Mouse (Mus musculus) embryonic facial prominence, embryonic 10.5 days (tissue): ENCODE data around the gene Tmbim6. TPM values are rescaled to one million over a fixed set of nuclear protein-coding genes. Genes with fewer than 3 reads are reported as not detected.
"Not testable (repeated sequence)": the region's sequence is repeated elsewhere in the genome, so short reads cannot be mapped to it uniquely, and the experiment has no call there.

Experiments
- DNase-seq: peaks from one replicate; pipeline ENCODE4 v3.0.0-alpha.2; 2017; ENCODE audit warnings: low spot score
- H3K27ac ChIP-seq: fragments of 300-500 bp; sonication (generic); replicated peaks from 2 replicates; pipeline ENCODE4 v1.5.1; 2016; ENCODE audit warnings: mild to moderate bottlenecking
- H3K27me3 ChIP-seq: fragments of 300-500 bp; sonication (generic); replicated peaks from 2 replicates; pipeline ENCODE4 v1.6.1; 2016; ENCODE audit warnings: low read depth, mild to moderate bottlenecking; ENCODE audit not compliant: poor library complexity, severe bottlenecking
- H3K36me3 ChIP-seq: fragments of 300-500 bp; sonication (generic); replicated peaks from 2 replicates; pipeline ENCODE4 v1.6.1; 2016; ENCODE audit warnings: mild to moderate bottlenecking, moderate library complexity
- H3K4me1 ChIP-seq: fragments of 300-500 bp; sonication (generic); 2 replicates; pipeline ENCODE4 v1.6.1; 2016
- H3K4me3 ChIP-seq: fragments of 300-500 bp; sonication (generic); 2 replicates; pipeline ENCODE4 v1.5.1; 2016; ENCODE audit warnings: mild to moderate bottlenecking, moderate library complexity
- H3K9me3 ChIP-seq: fragments of 300-500 bp; sonication (generic); 2 replicates; pipeline ENCODE4 v1.6.1; 2016; ENCODE audit warnings: mild to moderate bottlenecking
- WGBS: fragments of 180-500 bp; shearing (Covaris S2); methylation state at CpG from one replicate; pipeline ENCODE4 v1.1.7; 2016; 5-methylcytosine and 5-hydroxymethylcytosine counted together
- polyA plus RNA-seq: library from polyadenylated mRNA; unstranded; fragments of >200 nt; fragmentation: Nextera tagmentation; extraction: Ambion mirVana; gene quantifications from 2 replicates; pipeline ENCODE4 v1.2.1, GENCODE M21; 2016

Gene Tmbim6
- polyA plus RNA-seq, 1 experiment from 2014 or later, result 262 TPM

DNA sequence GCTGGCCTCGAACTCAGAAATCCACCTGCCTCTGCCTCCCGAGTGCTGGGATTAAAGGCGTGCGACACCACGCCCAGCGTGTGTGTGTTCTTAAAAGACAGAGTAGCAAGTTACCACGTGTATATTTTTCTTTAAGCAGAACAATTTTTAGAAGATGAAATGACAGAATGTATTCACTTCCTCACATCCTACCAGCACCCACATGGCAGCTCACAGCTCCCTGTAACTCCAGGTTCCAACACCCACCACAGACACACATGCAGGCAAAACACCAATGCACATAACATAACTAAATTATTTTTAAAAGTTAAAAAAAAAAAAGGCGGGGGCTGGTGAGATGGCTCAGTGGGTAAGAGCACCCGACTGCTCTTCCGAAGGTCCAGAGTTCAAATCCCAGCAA is 53.5 kb downstream of the Tmbim6 start:
- H3K36me3 ChIP-seq, result peaks cover 73% of the 10 kb centered on the region
- H3K4me1 ChIP-seq, result peaks cover 33% of the 10 kb centered on the region
- not testable (repeated sequence) for H3K9me3 ChIP-seq, H3K4me3 ChIP-seq, H3K27ac ChIP-seq, H3K27me3 ChIP-seq, DNase-seq
- 92% methylated on average over 10 of the region's 10 CpGs for WGBS

DNA sequence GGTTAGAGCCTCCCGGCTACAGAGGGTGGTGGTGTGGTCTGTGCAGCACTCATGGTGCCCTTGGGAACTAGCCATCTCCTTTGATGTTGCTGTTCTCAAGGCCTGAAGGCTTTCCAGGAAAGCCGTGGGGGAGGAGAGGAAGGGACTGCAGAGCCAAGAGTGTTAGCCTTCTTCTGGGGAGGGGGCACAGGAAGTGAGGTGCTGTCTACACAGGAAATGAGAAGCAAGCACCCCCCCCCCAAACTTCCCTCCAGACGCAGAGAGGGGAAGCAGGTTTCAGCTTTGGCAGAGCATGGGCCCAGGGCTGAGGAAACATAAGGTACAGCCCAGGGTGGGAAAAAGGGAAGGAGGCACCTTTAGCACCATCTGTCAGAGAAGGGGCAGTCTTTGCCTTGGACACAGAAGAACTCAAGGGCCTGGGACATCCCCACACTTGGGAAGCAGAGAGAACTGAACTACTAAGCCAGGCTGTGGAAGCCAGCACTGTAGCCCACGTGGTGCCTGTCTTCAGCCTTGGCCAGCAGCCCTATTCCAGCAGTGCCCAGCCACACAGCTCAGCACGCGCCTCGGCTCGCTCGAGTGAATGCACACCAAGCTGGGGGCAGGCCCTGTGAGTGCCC is 56.6 kb downstream of the Tmbim6 start:
- WGBS, result 76% methylated on average over 9 of the region's 9 CpGs
- Histone ChIP-seq H3K36me3 (peaks cover 88% of the 10 kb centered on the region), H3K4me3 (0 out of 2 replicates have a peak overlapping the region, but pooled peaks have one; percentile 2), H3K27me3 (no peaks in the 10 kb centered on the region), H3K4me1 (peaks cover 32% of the 10 kb centered on the region), H3K27ac (peak overlapping the region; percentile 54), H3K9me3 (no peaks in the 10 kb centered on the region)
- peak; percentile 29 for DNase-seq

DNA sequence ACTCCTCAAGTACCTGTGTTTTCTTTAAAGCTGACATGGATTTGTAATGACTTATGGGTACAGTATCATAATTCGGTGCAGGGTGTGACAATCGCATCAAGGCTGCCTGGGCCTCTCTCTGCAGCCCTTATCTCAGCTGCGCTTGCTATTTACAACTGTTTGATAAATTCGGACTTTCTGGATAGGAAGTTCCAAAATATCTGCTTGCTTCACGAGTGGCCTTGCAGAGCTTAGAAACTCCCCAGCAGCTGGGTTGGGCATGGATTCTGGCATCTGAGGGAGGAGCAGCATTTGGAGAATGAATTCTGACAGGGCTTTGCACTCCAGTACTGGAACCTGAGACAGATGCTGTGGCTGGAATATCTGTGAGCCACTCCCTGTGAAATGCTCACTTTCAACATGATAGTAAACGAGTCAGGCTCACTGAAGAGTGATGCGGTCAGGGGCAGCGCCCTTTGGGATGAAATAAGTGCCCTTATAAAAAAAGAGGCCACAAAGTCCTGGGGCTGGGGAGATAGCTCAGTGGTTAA is 57.1 kb downstream of the Tmbim6 start:
- Histone ChIP-seq H3K4me1 (peaks cover 34% of the 10 kb centered on the region), H3K9me3 (no peaks in the 10 kb centered on the region), H3K36me3 (peaks cover 88% of the 10 kb centered on the region), H3K4me3 (0 out of 2 replicates have a peak overlapping the region, but pooled peaks have one; percentile 2), H3K27ac (peak overlapping the region; percentile 54), H3K27me3 (no peaks in the 10 kb centered on the region)
- no peak for DNase-seq
- WGBS, result 84% methylated on average over 8 of the region's 8 CpGs

DNA sequence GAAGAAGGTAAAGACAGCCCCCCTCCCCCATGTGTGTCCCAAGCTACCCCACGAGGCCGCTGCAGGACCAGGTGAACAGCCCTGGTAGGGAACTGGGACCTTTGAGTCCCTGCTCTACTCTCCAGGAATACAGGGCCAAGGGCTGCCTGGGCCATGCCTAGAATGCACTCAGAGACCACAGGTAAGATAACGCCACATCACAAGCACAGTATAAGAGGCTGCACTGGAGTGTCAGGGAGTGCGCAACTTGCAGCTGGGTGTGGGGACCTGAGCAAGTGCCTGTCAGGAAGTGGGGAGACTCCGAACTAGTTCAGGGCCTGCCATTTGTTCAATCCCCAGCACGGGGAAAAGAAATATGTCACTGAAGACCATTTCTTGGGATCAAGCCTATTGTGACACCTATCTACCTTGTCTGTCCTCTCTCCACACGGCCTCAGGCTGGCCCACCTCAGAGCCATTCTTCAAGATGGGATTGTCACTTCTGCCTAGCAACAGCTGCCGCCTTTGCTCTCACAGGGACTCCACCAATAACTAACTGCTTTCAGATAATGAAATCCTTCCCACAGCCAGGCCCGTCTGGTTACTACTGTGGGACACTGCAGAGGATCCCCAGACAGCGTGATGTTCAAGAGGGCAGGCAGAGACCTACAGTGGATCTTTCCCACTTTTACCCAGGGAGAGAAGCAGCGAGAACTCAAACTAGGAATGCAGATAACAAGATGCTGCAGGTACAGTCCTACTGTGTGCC is 60.6 kb downstream of the Tmbim6 start:
- H3K27ac ChIP-seq, result no peak overlapping the region
- peaks cover 62% of the 10 kb centered on the region for H3K4me1 ChIP-seq
- WGBS, result 77% methylated on average over 11 of the region's 11 CpGs
- no peak overlapping the region for H3K4me3 ChIP-seq
- no peaks in the 10 kb centered on the region for H3K9me3 ChIP-seq
- no peak for DNase-seq
- H3K36me3 ChIP-seq, result peaks cover 75% of the 10 kb centered on the region
- H3K27me3 ChIP-seq, result no peaks in the 10 kb centered on the region

DNA sequence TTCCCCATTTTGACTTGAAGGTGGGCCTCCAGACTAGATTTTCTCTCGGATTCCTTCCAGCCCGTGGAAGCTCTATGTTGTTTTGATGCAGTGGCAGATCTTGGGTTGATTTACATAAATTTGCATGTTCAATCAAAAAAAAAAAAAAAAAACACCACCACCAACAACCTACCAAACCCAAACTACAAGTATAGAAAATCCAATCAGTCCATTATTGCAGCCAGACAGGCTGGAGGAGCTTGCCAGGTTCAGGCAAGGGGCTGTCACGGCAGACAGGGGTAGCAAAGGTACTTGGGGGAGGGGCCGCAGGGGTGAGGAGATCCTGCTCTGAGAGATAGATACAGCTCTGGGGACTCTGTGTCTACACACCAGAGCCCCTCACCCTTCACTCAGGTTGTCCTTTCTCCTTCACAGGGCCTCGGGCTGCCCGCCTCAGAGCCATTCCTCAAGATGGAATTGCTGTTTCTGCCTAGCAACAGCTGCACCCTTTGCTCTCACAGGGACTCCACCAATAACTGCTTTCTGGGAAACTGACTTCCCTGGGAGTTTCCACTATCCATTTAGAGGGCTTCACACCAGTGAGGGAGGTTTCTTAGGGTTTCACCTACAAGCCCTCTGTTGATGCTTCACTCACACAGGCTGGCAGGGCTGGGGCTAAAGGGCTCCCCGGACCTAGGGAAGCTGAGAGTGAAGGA is 62.0 kb downstream of the Tmbim6 start:
- no peaks in the 10 kb centered on the region for H3K27me3 ChIP-seq
- H3K4me1 ChIP-seq, result peaks cover 57% of the 10 kb centered on the region
- 89% methylated on average over 7 of the region's 7 CpGs for WGBS
- H3K4me3 ChIP-seq, result peak overlapping the region; percentile 83; the same call in 1 of the 2 replicates
- no peaks in the 10 kb centered on the region for H3K9me3 ChIP-seq
- peaks cover 61% of the 10 kb centered on the region for H3K36me3 ChIP-seq
- DNase-seq, result no peak
- H3K27ac ChIP-seq, result no peak overlapping the region

DNA sequence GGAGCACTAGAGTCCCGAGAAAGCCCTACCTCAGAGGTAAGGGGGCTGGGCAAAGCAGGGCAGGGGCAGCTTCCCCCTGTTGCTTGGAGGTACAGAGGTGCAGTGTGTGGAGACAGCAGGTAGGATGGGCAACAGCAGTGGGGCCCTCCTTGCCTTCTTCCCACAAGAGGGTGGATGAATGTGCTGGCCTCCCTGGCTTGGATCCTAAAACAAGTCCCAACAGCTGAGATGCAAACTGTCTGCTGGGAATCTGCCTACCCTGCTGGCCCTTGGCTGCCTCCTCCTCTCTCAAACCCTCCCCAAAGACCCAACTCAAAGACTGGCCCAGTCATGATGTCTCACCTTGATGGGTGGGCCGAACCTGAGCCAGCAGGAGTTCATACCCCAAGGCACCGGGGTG is 62.7 kb downstream of the Tmbim6 start:
- H3K4me3 ChIP-seq, result peak overlapping the region; percentile 83
- peak overlapping the region; percentile 24; the same call in 1 of the 2 replicates for H3K27ac ChIP-seq
- H3K36me3 ChIP-seq, result peaks cover 55% of the 10 kb centered on the region
- no peaks in the 10 kb centered on the region for H3K9me3 ChIP-seq
- no peak for DNase-seq
- WGBS, result 80% methylated on average over 3 of the region's 3 CpGs
- peaks cover 53% of the 10 kb centered on the region for H3K4me1 ChIP-seq
- H3K27me3 ChIP-seq, result no peaks in the 10 kb centered on the region

DNA sequence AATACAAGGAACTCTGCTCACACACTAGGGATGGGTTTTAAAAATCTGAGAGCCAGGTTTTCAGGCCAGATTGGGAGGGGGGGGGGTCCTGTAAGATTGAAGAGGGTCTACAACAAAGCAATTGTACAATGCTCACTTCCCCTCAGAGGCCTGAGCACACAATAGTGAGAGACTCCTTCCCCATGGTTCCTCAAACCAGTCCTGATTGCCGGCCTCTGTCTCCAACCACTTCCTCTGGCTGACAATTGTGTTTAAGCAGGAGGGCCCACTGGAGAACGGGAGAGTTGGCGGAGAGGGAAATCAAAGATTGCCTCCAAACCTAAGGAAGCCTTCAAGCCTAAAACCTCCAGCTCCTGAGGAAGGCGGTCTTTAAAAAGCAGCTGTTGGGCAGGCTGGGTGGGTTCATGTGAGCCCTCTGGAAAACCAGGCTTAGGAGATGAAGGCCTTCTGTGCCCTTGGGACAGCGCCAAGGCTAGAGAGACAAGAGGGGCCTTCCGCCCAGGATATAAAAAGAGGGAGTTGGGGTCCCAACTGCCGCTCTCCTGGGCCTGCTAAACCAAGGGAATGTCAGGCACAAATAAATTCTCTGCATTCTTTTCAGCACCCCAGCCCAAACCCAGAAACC is 63.8 kb downstream of the Tmbim6 start:
- Histone ChIP-seq H3K27me3 (no peaks in the 10 kb centered on the region), H3K4me1 (peaks cover 53% of the 10 kb centered on the region), H3K27ac (peak overlapping the region; percentile 94), H3K9me3 (no peaks in the 10 kb centered on the region), H3K36me3 (peaks cover 45% of the 10 kb centered on the region), H3K4me3 (peak overlapping the region; percentile 83)
- DNase-seq, result no peak
- 20% methylated on average over 7 of the region's 7 CpGs for WGBS

DNA sequence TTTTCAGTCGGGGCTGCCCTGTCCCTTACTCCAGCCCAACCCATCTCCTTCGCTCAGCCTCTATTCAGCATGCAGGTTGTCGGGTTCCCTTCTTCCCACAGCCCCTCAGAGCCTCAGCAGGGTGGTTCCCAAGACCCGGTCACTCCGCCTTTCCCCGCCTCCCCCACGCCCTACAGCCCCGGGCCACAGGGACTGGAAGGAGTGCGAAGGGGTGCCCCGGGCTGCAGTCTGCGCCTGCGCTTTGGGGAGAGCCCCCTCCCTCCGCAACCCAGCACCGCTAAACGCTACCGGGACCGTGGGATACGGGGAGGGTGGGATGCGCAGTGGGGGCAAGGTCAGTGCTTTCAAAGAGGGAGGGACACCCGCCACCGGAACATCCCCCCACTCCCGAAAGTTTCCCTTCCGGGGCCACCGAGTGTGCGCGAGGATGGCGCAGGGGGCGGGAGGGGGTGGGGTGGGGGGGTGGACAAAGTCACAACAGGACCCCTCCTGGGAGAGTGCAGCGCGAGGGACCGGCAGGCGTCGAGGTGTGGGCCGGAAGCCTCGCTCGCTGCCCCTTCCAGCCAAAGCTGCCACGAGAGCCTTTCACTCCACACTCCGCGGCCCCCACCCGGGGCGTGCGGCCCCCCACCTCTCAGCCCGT is 64.4 kb downstream of the Tmbim6 start:
- peak overlapping the region; percentile 83 for H3K4me3 ChIP-seq
- H3K27ac ChIP-seq, result peak overlapping the region; percentile 94
- peak; percentile 84 for DNase-seq
- peaks cover 39% of the 10 kb centered on the region for H3K36me3 ChIP-seq
- peaks cover 53% of the 10 kb centered on the region for H3K4me1 ChIP-seq
- WGBS, result under 1% methylated on average over 43 of the region's 43 CpGs
- H3K27me3 ChIP-seq, result no peaks in the 10 kb centered on the region
- no peaks in the 10 kb centered on the region for H3K9me3 ChIP-seq

DNA sequence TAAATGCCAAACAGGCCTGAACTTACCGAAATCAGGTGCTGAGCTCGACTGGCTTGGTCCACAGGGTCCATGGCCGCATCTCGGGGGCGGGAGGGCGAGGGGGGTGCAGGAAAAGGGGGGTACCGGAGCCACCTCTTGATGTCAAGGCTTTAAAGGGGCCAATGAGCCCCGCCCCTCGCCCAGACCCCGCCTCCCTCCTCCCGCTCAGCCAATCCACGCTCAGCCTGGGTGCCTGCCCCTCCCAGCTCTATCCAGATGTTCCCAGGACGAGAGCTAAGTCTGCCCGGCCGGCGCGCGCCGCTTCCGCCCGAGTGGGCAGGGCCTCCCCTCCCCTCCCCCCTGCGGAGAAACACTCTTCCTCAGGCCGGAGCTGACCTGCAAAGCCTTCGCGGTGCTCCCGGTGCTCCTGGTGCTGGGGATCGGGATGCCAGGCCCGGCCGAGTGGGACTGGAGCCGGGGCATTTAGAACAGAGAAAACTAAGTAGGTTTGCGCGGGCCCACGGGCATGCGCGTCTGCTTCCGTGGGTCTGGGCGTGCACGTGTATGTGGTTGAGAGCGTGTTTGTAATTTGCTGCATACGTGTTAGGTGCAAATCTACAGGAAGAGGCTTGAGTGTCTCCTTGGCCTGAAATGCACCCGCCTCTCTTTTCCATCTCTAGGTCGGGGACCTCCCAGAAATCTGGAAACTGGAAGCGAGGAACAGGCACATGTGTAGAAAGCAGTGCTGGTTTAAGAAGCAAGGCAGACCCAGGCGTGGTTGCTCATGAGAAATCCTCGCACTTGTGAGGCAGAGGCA is 65.1 kb downstream of the Tmbim6 start, which contains the start of gene Nckap5l:
TSS of gene Nckap5l (minus strand) at position 143 of the 796 bp plus-strand sequence.
- no peaks in the 10 kb centered on the region for H3K9me3 ChIP-seq
- H3K4me3 ChIP-seq, result peak within 1 kb of the TSS; percentile 83
- H3K4me1 ChIP-seq, result peaks cover 52% of the 10 kb centered on the region
- no peaks in the 10 kb centered on the region for H3K27me3 ChIP-seq
- H3K27ac ChIP-seq, result peak within 1 kb of the TSS; percentile 94
- H3K36me3 ChIP-seq, result peaks cover 32% of the 10 kb centered on the region
- peak; percentile 99 for DNase-seq
- WGBS, result 1% methylated on average over 45 of the region's 45 CpGs
